Mouse (Mus musculus) liver, embryonic 14.5 days (tissue): ENCODE results near the gene AC131692.1. TPM values are rescaled to one million over a fixed set of nuclear protein-coding genes. Genes with fewer than 3 reads are reported as not detected.
A peak's percentile ranks its signal among the peaks of the same experiment; 100 is the strongest.

ENCODE experiments used
- ATAC-seq: fragments of 200-750 bp; cut with Nextera tagmentation; 2 replicates; pipeline ENCODE4 v1.8.0; 2017; ENCODE audit warnings: moderate number of reproducible peaks, mild to moderate bottlenecking, moderate library complexity; ENCODE audit not compliant: insufficient read depth
- DNase-seq, 3 experiments: peaks; one replicate each; pipeline ENCODE4 v3.0.0-alpha.2; 2012 to 2013; ENCODE audit warnings: low read depth in 3 of 3, low spot score in 3 of 3
- H3K27ac ChIP-seq: fragments of 300-500 bp; sonication (generic); 2 replicates; pipeline ENCODE4 v1.5.1; 2014; ENCODE audit warnings: moderate library complexity, mild to moderate bottlenecking, control low read depth, inconsistent platforms
- H3K27me3 ChIP-seq: fragments of 300-500 bp; sonication (generic); 2 replicates; pipeline ENCODE4 v1.6.1; 2014; ENCODE audit warnings: mild to moderate bottlenecking, low read length, moderate library complexity; ENCODE audit not compliant: control insufficient read depth, insufficient read depth
- H3K36me3 ChIP-seq: fragments of 300-500 bp; sonication (generic); replicated peaks from 2 replicates; pipeline ENCODE4 v1.6.1; 2014; ENCODE audit warnings: low read depth; ENCODE audit not compliant: control insufficient read depth, insufficient read depth
- H3K4me1 ChIP-seq, 2 experiments: fragments of 200-500 bp in 1 of 2; fragments of 300-500 bp in 1 of 2; sonication (generic) in 1 of 2; replicated peaks; 2 replicates each; pipeline ENCODE4 v1.6.1; 2012 to 2014; ENCODE audit warnings: antibody characterized with exemption in 1 of 2, inconsistent platforms in 1 of 2, low read length in 1 of 2; ENCODE audit not compliant: control insufficient read depth in 2 of 2, insufficient read depth in 2 of 2
- H3K4me2 ChIP-seq: fragments of 300-500 bp; sonication (generic); 2 replicates; pipeline ENCODE4 v1.6.1; 2014; ENCODE audit warnings: low read depth, mild to moderate bottlenecking, control low read depth, moderate library complexity
- H3K4me3 ChIP-seq, 2 experiments: fragments of 200-500 bp in 1 of 2; fragments of 300-500 bp in 1 of 2; sonication (generic) in 1 of 2; 2 replicates each; pipeline ENCODE4 v1.5.1; 2012 to 2014; ENCODE audit warnings: low read depth in 2 of 2, low read length in 2 of 2, mild to moderate bottlenecking in 2 of 2, control low read depth in 1 of 2, inconsistent platforms in 1 of 2, moderate library complexity in 1 of 2; ENCODE audit not compliant: insufficient read depth in 1 of 2
- H3K9ac ChIP-seq: fragments of 300-500 bp; sonication (generic); replicated peaks from 2 replicates; pipeline ENCODE4 v1.6.1; 2014; ENCODE audit warnings: mild to moderate bottlenecking, control low read depth, moderate library complexity
- H3K9me3 ChIP-seq: fragments of 300-500 bp; sonication (generic); 2 replicates; pipeline ENCODE4 v1.6.1; 2016; ENCODE audit warnings: low read length, mixed read lengths; ENCODE audit not compliant: control insufficient read depth
- CTCF ChIP-seq: IDR thresholded peaks from 2 replicates; pipeline ENCODE4 v1.5.1; 2016; ENCODE audit warnings: antibody characterized with exemption, low read depth, control low read depth
- EP300 ChIP-seq: IDR thresholded peaks from 2 replicates; pipeline ENCODE4 v1.6.1; 2016; ENCODE audit warnings: antibody characterized with exemption, low read depth
- WGBS: fragments of 180-500 bp; shearing (Covaris S2); extraction: QIAGEN DNeasy Blood & Tissue Kit; methylation state at CpG from one replicate; pipeline ENCODE4 v1.1.7; 2014; ENCODE audit not compliant: insufficient replicate concordance; 5-methylcytosine and 5-hydroxymethylcytosine counted together
- polyA plus RNA-seq, 2 experiments: library from polyadenylated mRNA; depleted of rRNA in 1 of 2; stranded (reverse) in 1 of 2; unstranded in 1 of 2; fragments of >200 nt; fragmentation: Nextera tagmentation in 1 of 2; extraction: Ambion mirVana in 1 of 2; gene quantifications; 2 replicates each; pipeline versions ENCODE4 v1.2.1 to v1.2.3; 2012 to 2014

AC131692.1 gene
- polyA plus RNA-seq, 2 experiments = 0.22 to 0.68 TPM

DNA sequence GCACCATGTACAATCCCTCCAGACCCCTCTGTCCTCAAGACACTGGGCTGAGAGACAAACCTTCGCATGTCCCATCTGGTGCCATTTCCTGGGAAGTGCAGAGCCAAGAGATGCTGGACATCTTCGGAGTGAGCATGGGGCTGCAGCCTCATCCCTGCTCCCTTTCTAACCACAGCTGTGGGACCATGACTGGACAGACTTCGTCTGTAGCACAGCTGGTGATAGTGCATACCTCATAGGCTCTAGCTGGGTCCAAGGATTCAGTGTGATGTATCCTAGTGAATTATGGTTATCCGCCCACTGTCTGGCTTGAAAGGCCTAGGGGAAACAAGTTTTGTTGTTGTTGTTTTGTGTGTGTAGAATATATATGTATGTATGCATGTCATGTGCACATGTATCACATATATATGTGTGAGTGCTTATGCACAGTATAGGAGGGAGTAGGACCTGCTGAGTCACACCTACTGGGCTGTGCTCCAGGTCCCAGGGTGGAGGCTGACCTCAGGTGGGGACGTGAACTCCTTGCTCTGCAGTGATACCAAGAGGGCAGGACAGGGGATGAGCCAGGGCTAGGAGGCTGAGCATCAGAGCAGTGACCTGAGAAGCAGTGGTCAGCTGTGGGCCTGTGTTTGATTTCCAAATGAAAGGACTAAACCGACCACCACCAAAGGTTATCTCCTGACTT, 8.1 kb downstream of the AC131692.1 start:
- DNase-seq (no peak), ATAC-seq (peak; percentile 90)
- peak overlapping the region; percentile 61 for H3K27ac ChIP-seq
- H3K27me3 ChIP-seq = no peaks in the 10 kb centered on the region
- no peaks in the 10 kb centered on the region for H3K9me3 ChIP-seq
- H3K4me3 ChIP-seq = no peak overlapping the region
- no peak overlapping the region for H3K4me2 ChIP-seq
- no peak overlapping the region for H3K9ac ChIP-seq
- H3K4me1 ChIP-seq = peaks cover 23 to 24% of the 10 kb centered on the region in 2 experiments
- H3K36me3 ChIP-seq = no peaks in the 10 kb centered on the region; the same call in 1 of the 2 replicates
- TF ChIP-seq EP300 (no peak), CTCF (no peak)
- 54% methylated on average over 6 of the region's 6 CpGs for WGBS

DNA sequence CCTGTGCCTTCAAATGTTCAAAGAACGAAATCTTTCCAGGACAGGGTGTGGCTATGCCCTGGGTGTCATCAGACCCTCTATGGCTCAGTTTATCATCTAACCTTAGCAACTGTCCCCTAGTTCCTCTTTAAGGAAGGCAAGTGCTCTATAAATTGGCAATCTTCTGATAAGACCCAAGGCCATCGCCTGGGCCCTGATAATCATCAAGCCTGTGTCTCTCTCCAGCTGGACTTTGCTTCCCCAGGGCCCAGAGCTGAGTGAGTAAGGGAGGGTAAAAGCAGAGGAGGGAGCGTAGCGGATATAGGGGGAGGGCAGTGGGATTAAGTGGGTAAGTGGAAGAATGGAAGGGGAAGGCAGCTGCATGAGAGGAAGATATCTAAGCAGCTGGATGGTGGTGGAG, 10.3 kb downstream of the AC131692.1 start:
- WGBS = 44% methylated on average over 4 of the region's 4 CpGs
- no peak overlapping the region for H3K27ac ChIP-seq
- H3K27me3 ChIP-seq = no peaks in the 10 kb centered on the region
- no peaks in the 10 kb centered on the region for H3K9me3 ChIP-seq
- no peak overlapping the region for H3K4me3 ChIP-seq
- no peaks in the 10 kb centered on the region; the same call in 1 of the 2 replicates for H3K36me3 ChIP-seq
- ATAC-seq (no peak), DNase-seq (no peak)
- no peak for TF ChIP-seq CTCF
- no peak for TF ChIP-seq EP300
- peak overlapping the region; percentile 18; the same call in 1 of the 2 replicates for H3K9ac ChIP-seq
- no peak overlapping the region for H3K4me2 ChIP-seq
- H3K4me1 ChIP-seq = peaks cover 23 to 24% of the 10 kb centered on the region in 2 experiments

DNA sequence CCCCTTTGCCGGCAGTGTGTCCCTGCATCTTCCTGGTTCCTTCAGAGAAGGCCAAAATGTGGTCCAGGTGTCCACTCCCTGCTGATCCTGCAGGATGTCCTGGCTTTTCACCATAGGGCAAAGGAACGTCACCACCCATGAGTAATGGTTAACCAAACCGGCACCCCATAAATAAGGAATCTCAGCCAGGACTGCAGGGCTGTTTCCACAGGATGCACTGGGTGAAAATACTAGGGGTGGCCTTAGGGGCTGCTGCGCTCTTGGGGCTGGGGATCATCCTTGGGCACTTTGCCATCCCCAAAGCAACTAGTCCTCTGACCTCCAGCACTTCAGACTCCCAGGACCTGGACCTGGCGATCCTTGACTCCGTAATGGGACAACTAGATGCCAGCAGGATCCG, 11.4 kb downstream of the AC131692.1 start, which contains the start of gene Naaladl1:
TSS of gene Naaladl1 (plus strand) at position 197 of the 400 bp plus-strand sequence.
- Histone ChIP-seq H3K9me3 (no peaks in the 10 kb centered on the region), H3K27me3 (no peaks in the 10 kb centered on the region), H3K9ac (no peak within 1 kb of the TSS), H3K27ac (no peak within 1 kb of the TSS), H3K4me2 (no peak within 1 kb of the TSS), H3K4me3 (no peak within 1 kb of the TSS), H3K36me3 (no peaks in the 10 kb centered on the region), H3K4me1 (peaks cover 23 to 24% of the 10 kb centered on the region in 2 experiments)
- ATAC-seq (no peak), DNase-seq (no peak)
- TF ChIP-seq CTCF = no peak
- no peak for TF ChIP-seq EP300
- WGBS = 79% methylated on average over 7 of the region's 7 CpGs

DNA sequence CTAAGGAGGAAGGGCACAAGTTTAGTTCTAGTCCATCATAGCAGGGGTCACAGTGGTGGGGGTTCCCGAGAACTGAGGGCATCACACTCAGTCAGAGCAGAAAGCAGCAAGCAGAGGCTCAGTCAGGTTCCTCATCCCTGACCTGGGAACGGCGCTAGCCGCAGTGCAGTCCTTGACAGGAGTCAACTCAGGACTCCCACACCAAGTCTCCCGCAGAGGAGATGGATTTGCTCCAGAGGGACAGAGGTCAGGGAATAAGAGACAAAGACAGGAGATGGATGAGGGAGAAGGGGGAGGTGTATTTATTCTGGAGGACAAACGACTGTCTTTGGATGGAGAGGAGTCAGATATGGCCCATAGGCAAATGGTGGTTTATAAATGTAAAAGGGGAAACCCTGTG, 18.9 kb downstream of the AC131692.1 start:
- DNase-seq = no peak
- H3K9me3 ChIP-seq = no peaks in the 10 kb centered on the region
- ATAC-seq = no peak
- peaks cover 6% of the 10 kb centered on the region in 2 experiments for H3K4me1 ChIP-seq
- H3K9ac ChIP-seq = no peak overlapping the region
- TF ChIP-seq CTCF (no peak), EP300 (no peak)
- H3K27ac ChIP-seq = no peak overlapping the region
- H3K27me3 ChIP-seq = no peaks in the 10 kb centered on the region
- H3K4me2 ChIP-seq = no peak overlapping the region
- WGBS = 64% methylated on average over 6 of the region's 6 CpGs
- no peak overlapping the region for H3K4me3 ChIP-seq
- peaks cover 6% of the 10 kb centered on the region for H3K36me3 ChIP-seq

DNA sequence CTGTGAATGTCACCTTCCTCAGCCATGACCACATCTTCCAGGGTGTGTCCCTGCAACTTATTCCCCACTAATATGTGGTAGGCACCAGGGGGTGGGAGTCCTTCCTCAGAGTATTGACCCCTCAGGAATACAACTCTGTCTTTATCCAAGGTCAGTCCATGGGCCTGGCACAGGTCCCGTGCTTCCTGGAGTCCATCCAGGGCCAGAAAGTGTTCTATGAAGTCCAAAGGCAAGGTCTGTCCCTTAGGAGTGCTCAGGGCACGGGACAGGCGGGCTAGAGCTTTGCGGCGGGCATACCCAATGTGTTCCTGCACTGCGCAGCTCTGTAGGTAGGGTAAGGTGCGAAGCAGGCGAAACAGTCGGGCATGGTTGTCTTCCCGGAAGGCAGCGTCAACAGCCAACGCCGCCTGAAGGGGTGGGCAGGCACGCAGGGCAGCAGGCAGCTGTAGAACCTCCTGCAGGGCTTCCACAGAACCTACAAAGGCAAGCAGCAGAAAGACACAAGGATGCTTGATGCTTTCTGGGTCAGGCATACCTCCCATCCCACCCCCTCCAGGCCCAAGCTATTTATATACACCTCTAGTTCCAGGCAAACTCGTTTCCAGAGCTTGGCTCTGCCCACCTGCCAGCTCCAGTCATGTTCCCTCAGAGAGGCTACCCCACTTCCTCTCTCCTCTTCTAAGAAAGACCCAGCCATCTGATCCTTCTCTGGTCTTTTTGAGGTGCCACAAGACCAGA, 22.1 kb downstream of the AC131692.1 start:
- DNase-seq = no peak
- Histone ChIP-seq H3K9ac (peak overlapping the region; percentile 37), H3K4me2 (peak overlapping the region; percentile 97), H3K27me3 (no peaks in the 10 kb centered on the region), H3K4me1 (peaks cover 9% of the 10 kb centered on the region in 2 experiments), H3K4me3 (peak overlapping the region in 1 of 2 experiments; percentile 84; a peak in 2 of 4 replicates), H3K9me3 (no peaks in the 10 kb centered on the region), H3K27ac (no peak overlapping the region), H3K36me3 (peaks cover 15% of the 10 kb centered on the region)
- 84% methylated on average over 15 of the region's 15 CpGs for WGBS
- ATAC-seq = no peak
- TF ChIP-seq EP300 (no peak), CTCF (no peak)
